Mouse (Mus musculus) heart, adult 2 months (tissue): ENCODE measurements at regions not wholly inside any gene's neighbourhood (a gene's known extent, or its start where the extent isn't known, plus 50 kb on each side); places are given as distances from the start of the nearest gene placed in this dataset.

ENCODE experiments used
- DNase-seq, 2 experiments: peaks; one replicate each; pipeline ENCODE4 v3.0.0; 2021
- H3K27ac ChIP-seq: fragments of 200-600 bp; 2 replicates; pipeline ENCODE4 v1.8.1; 2022
- H3K27me3 ChIP-seq: fragments of 200-500 bp; 2 replicates; pipeline ENCODE4 v1.6.1; 2012; ENCODE audit warnings: mild to moderate bottlenecking, low read length, inconsistent platforms, mixed read lengths; ENCODE audit not compliant: control insufficient read depth, insufficient read depth
- H3K36me3 ChIP-seq: fragments of 200-500 bp; 2 replicates; pipeline ENCODE4 v1.6.1; 2012; ENCODE audit warnings: low read length, inconsistent platforms; ENCODE audit not compliant: control insufficient read depth, insufficient read depth
- H3K4me1 ChIP-seq: fragments of 200-500 bp; 2 replicates; pipeline ENCODE4 v1.6.1; 2011; ENCODE audit warnings: low read length; ENCODE audit not compliant: control insufficient read depth, insufficient read depth
- H3K4me3 ChIP-seq: fragments of 200-600 bp; 2 replicates; pipeline ENCODE4 v1.8.1; 2022
- H3K79me2 ChIP-seq: fragments of 200-500 bp; replicated peaks from 2 replicates; pipeline ENCODE4 v1.6.1; 2012; ENCODE audit warnings: mild to moderate bottlenecking, inconsistent platforms, low read length, moderate library complexity, mixed read lengths; ENCODE audit not compliant: control insufficient read depth, insufficient read depth
- H3K9ac ChIP-seq: fragments of 200-500 bp; 2 replicates; pipeline ENCODE4 v1.6.1; 2012; ENCODE audit warnings: low read depth, mild to moderate bottlenecking, control low read depth, inconsistent platforms, low read length, mixed read lengths
- CTCF ChIP-seq: fragments of 200-600 bp; IDR thresholded peaks from 2 replicates; pipeline ENCODE4 v1.8.1; 2022; ENCODE audit warnings: antibody characterized with exemption, mild to moderate bottlenecking, moderate library complexity
- EP300 ChIP-seq: fragments of 200-500 bp; IDR thresholded peaks from 2 replicates; pipeline ENCODE4 v1.6.1; 2011; ENCODE audit warnings: low read depth, low read length, control low read depth; ENCODE audit not compliant: insufficient read depth
- POLR2A ChIP-seq: fragments of 200-500 bp; IDR thresholded peaks from 2 replicates; pipeline ENCODE4 v1.6.1; 2011; ENCODE audit warnings: mild to moderate bottlenecking, low read depth, low read length, control low read depth; ENCODE audit not compliant: insufficient read depth
- WGBS: fragments of 180-500 bp; shearing (Covaris S2); methylation state at CpG from one replicate; pipeline ENCODE4 v1.1.7; 2018; 5-methylcytosine and 5-hydroxymethylcytosine counted together
- intact Hi-C: fragments of 180-260 bp; cut with DNase I; formaldehyde crosslinking; loops from one replicate; pipeline ENCODE4 v1.15.1; 2025

DNA sequence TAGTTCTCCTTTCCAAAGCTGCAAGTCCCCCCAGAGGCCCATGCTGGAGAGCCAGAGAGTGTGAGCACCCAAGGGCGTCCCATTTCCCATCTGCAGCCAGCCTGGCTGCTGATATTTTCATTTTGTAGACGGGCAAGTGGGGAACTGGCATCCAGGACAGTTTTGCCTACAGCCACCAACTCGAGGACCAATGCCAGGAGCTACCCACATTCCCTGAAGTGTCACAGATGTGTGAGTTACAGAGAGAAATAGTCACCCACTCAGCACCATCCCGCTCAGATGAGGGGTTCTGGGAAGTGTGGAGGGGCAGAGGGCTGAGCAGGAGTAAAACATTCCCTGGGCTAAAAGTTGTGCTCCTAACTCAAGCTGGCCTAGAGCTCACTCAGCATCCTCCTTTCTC, 472.6 kb upstream of the Zmiz1 start:
- H3K4me3 ChIP-seq, result no peak overlapping the region
- intact Hi-C loops, result no loop called here
- H3K4me1 ChIP-seq, result no peaks in the 10 kb centered on the region
- no peaks in the 10 kb centered on the region for H3K27me3 ChIP-seq
- H3K79me2 ChIP-seq, result no peaks in the 10 kb centered on the region
- no peak overlapping the region for H3K27ac ChIP-seq
- TF ChIP-seq CTCF, result no peak
- TF ChIP-seq POLR2A, result no peak
- TF ChIP-seq EP300, result no peak
- no peaks in the 10 kb centered on the region for H3K36me3 ChIP-seq
- DNase-seq, result no peak
- H3K9ac ChIP-seq, result no peak overlapping the region
- 70% methylated on average over 4 of the region's 4 CpGs for WGBS

DNA sequence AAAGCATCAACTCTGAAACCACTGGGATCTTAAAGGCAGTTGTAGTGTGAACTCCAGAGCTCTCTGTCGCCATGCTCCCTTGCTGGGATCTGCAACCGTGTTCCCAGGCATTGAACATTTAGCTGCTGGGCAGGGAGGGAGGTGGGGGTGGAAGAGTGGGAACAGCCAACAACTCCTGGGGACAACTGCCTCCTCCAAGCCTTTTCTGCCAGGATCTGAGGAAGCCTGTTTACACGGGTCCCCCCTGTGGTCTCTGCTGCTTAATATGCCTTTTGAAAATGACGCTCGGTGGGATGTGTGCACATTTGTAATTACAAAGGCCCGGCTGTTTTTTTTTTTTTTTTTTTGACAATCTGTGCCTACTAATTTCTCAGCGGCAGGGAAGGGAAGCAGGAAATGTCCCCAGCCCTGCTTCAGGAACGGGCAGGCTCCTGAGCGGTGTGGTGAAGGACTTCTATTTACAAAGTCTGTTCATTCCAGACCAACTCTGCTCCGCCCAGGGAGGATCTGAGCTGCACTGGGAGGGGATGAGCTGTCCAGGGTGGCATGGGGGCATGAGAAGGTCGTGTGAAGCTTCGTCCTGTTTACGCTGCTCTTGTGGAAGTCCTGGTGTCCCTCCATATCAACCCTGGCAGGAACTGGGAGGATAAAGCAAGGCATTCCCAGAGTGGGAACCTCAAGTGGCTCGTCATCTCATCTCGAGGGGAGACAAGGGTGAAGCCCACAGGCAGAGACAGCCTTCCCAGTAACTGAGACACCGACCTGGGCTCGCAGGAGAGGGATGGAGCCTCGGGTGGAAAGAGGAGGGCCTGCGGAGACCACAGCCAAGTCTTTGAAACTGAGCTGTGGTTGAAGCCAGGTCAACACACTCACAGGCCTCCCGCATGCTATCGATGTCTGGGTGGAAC, 465.0 kb upstream of the Zmiz1 start:
- TF ChIP-seq POLR2A (no peak), EP300 (no peak), CTCF (no peak)
- Histone ChIP-seq H3K27me3 (no peaks in the 10 kb centered on the region), H3K79me2 (no peaks in the 10 kb centered on the region), H3K36me3 (no peaks in the 10 kb centered on the region), H3K4me3 (no peak overlapping the region), H3K4me1 (no peaks in the 10 kb centered on the region), H3K9ac (no peak overlapping the region), H3K27ac (no peak overlapping the region)
- 35% methylated on average over 21 of the region's 21 CpGs for WGBS
- intact Hi-C loops, result no loop called here
- DNase-seq, result no peak

DNA sequence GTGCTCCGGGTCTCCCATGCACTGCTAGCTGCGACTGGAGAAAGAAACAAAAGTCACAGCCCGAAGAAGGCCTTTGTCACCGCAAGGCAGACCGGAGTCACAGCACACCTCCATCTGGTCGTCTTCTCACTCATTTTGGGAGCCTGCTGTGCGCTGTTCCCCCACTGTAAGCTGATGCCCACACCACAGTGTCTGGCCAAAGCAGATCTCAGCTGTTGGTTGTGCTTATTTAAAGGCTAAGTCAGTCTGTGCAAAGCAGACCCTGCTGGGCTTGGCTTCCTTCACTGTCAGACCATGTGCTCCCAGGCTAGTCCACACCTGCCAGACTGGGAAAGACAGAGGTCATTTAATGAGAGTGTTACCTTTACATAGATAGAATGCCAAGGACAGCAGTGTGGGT, 463.8 kb upstream of the Zmiz1 start:
- Histone ChIP-seq H3K27me3 (no peaks in the 10 kb centered on the region), H3K4me3 (no peak overlapping the region), H3K36me3 (no peaks in the 10 kb centered on the region), H3K79me2 (no peaks in the 10 kb centered on the region), H3K27ac (no peak overlapping the region), H3K9ac (no peak overlapping the region), H3K4me1 (no peaks in the 10 kb centered on the region)
- no peak for DNase-seq
- 74% methylated on average over 7 of the region's 7 CpGs for WGBS
- intact Hi-C loops, result no loop called here
- TF ChIP-seq CTCF (no peak), EP300 (no peak), POLR2A (no peak)

DNA sequence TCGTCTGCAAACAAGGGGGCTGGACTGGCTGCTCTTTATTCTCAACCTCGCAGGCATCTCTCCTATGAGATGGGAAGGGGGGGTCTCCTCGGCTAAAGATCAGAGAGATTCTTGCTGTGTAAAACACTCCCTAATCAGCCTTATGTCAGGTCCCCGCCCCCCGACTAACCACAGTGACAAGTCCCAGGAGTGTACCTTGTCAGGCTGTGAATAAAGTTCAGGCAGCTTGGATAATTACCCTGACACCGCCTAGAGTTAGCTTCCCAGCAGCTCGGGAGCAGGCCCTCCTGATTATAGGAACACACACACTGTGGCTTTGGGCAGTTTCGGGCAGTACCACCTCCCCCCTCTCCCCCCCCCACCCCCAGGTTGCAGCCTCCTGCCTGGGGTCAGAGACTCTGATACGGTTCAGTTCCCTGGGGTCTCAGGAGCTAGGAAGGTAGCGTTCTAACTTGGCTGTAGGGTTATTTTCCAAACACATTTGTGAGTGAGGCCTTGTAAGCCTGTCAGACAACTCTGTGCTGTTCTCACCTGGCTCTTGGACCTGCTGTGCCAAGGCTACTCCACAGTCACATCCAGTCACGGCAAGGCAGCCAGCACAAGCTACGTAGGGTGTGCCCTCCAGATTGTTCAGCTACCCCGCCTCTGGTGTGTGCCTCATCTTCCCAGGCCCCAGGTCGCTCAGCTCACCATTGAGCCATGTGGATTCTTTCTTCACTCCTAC, 461.0 kb upstream of the Zmiz1 start:
- Histone ChIP-seq H3K27ac (no peak overlapping the region), H3K9ac (no peak overlapping the region), H3K27me3 (no peaks in the 10 kb centered on the region), H3K4me1 (no peaks in the 10 kb centered on the region), H3K4me3 (no peak overlapping the region), H3K79me2 (no peaks in the 10 kb centered on the region), H3K36me3 (no peaks in the 10 kb centered on the region)
- WGBS, result 84% methylated on average over 14 of the region's 14 CpGs
- no peak for DNase-seq
- TF ChIP-seq CTCF, result no peak
- TF ChIP-seq EP300, result no peak
- TF ChIP-seq POLR2A, result no peak
- intact Hi-C loops, result no loop called here

DNA sequence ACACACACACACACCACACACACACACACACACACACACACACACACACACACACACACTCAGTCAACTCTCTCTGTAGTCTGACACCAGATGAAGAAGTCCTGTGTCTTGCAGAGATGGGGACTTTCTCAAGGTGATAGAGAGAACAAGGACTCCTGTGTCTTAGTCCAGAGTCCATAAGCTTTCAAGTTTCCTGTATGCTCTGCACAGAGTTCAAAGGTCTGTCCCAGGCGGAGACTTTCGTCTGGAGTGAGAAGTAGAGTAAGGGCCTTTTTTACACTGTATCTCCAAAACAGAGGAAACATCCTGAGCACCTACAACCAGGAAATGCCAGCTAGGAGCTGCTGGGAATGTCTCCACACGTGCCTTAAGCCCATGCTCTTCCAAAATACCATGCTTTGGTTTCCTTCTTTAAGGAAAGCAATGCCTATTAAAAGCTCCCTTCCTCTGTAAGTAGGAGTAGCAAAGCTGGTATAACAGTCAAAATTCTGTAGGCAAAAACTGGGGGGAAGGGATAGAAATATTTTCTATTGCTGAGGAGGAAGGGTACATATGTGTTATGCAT, 459.9 kb upstream of the Zmiz1 start:
- whole genome bisulfite sequencing, result 51% methylated on average over 3 of the region's 3 CpGs
- TF ChIP-seq POLR2A (no peak), EP300 (no peak), CTCF (no peak)
- Histone ChIP-seq H3K36me3 (no peaks in the 10 kb centered on the region), H3K4me3 (no peak overlapping the region), H3K79me2 (no peaks in the 10 kb centered on the region), H3K27me3 (no peaks in the 10 kb centered on the region), H3K4me1 (no peaks in the 10 kb centered on the region), H3K27ac (no peak overlapping the region), H3K9ac (no peak overlapping the region)
- intact Hi-C loops, result no loop called here
- no peak for DNase-seq
